Mouse (Mus musculus): ENCODE data around the gene Eif4g1.

- no peak for TF ChIP-seq CTCF (IDR thresholded peaks at IDR 0.05)
- no peak for TF ChIP-seq EP300 (IDR thresholded peaks at IDR 0.05)
Measured at GRCm38 (mm10) chr16:20677974-20678675, 10.0 kb downstream of the Eif4g1 start.

Measured in lung, postnatal 0 days (tissue).